Mouse (Mus musculus): Measurements from ENCODE around the gene Marveld3. TPM values are rescaled to one million over a fixed set of nuclear protein-coding genes. Genes with fewer than 3 reads are reported as not detected.
A peak's percentile ranks its signal among the peaks of the same experiment; 100 is the strongest.

Marveld3 gene
- polyA plus RNA-seq, 1 experiment from 2014 or later: 3.6 TPM

DNA sequence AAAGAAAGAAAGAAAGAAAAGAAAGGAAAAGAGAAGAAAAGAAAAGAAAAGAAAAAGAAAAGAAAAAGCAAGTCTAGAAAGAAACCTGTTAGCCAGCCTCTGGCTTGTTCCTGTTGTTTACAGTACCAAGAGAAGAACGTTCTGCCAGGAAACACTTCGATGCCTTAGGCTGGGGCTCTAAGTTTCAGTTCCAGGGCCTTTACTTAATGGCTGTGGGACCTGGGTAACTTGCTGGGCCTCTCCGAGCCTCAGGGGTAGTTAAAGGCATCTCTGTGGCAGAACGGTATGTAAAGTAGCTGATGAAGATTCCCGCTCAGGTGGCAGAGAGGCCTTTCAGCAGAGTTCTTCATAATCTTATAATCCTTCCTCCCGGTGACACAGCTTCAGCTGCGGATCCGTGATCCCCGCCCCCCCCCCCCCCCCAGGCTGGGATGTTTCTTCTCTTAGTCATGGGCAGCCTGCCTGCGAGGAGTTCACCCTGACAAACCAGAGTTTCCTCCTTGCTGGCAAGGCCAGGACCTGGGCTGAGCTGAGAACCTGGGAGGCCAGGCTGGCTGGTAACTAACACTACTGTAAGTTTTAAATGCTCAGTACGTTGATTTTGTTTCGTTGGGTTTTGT is 3.9 kb downstream of the Marveld3 start:
- 23% methylated on average over 12 of the region's 12 CpGs for WGBS
- H3K9me3 ChIP-seq (ENCODE audit: control insufficient read depth, low read length): no peaks in the 10 kb centered on the region
- peaks cover 27% of the 10 kb centered on the region for H3K27me3 ChIP-seq (replicated peaks; ENCODE audit: control insufficient read depth, insufficient read depth, low read length)
- no peak overlapping the region for H3K9ac ChIP-seq (ENCODE audit: low read length)
- no peak for ATAC-seq (replicated peaks; ENCODE audit: low FRiP score, low TSS enrichment, low read depth)
- H3K4me2 ChIP-seq (ENCODE audit: low read length): no peak overlapping the region
- H3K27ac ChIP-seq (ENCODE audit: low read depth): no peak overlapping the region
- H3K4me3 ChIP-seq (ENCODE audit: low read depth, low read length): no peak overlapping the region
- DNase-seq (ENCODE audit: low spot score): no peak
- no peaks in the 10 kb centered on the region for H3K36me3 ChIP-seq (ENCODE audit: control insufficient read depth, insufficient read depth, low read length)
- peaks cover 13% of the 10 kb centered on the region for H3K4me1 ChIP-seq (replicated peaks; ENCODE audit: control insufficient read depth, insufficient read depth, low read length)

DNA sequence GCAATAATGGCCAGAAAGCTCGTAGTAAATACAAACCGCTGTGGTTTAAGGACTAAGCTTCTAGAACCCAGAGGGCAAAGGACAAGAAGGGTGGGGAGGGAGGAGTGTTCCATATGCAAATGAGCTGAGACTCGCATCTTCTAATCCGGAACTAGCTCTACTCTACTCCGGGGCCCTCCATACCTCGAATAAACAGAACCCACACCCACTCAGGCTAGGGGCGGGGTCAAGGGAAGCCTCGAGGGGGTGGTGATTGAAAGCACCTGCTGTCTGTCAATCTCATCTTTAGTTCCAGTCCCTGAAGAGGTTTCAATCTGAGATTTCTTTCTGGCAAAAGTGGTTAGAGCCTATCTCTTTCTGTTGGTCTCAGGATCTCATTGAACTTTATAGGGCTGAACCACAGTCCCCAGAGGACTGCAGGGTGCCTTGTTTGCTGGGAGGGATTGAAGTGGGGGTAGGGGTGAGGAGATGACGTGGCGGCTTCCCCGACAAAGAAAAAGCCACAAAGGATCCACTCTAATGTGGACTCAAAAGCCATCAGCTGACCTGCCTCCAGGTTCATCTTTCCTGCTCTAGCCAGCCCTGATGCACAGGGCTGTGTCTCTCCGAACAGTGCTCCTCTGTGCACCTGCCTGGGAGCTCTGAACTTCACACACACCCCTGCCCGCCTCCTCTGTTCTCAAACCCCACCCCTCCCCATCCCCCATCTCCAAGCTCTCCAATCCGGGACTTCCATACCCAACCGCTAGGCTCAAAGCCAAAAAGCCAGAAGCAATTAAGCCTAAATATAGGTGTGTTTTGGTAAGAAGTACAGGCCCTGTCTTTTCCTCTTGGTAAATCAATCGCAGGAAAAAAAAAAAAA is 4.6 kb downstream of the Marveld3 start:
- H3K4me1 ChIP-seq (replicated peaks; ENCODE audit: control insufficient read depth, insufficient read depth, low read length): peaks cover 13% of the 10 kb centered on the region
- peak; percentile 47 for ATAC-seq (replicated peaks; ENCODE audit: low FRiP score, low TSS enrichment, low read depth)
- H3K4me3 ChIP-seq (ENCODE audit: low read depth, low read length): no peak overlapping the region
- no peak for DNase-seq (ENCODE audit: low spot score)
- 9% methylated on average over 16 of the region's 16 CpGs for whole genome bisulfite sequencing
- no peaks in the 10 kb centered on the region for H3K9me3 ChIP-seq (ENCODE audit: control insufficient read depth, low read length)
- H3K9ac ChIP-seq (ENCODE audit: low read length): no peak overlapping the region
- no peaks in the 10 kb centered on the region for H3K36me3 ChIP-seq (ENCODE audit: control insufficient read depth, insufficient read depth, low read length)
- H3K4me2 ChIP-seq (ENCODE audit: low read length): no peak overlapping the region
- no peak overlapping the region for H3K27ac ChIP-seq (ENCODE audit: low read depth)
- H3K27me3 ChIP-seq (replicated peaks; ENCODE audit: control insufficient read depth, insufficient read depth, low read length): peaks cover 19% of the 10 kb centered on the region

DNA sequence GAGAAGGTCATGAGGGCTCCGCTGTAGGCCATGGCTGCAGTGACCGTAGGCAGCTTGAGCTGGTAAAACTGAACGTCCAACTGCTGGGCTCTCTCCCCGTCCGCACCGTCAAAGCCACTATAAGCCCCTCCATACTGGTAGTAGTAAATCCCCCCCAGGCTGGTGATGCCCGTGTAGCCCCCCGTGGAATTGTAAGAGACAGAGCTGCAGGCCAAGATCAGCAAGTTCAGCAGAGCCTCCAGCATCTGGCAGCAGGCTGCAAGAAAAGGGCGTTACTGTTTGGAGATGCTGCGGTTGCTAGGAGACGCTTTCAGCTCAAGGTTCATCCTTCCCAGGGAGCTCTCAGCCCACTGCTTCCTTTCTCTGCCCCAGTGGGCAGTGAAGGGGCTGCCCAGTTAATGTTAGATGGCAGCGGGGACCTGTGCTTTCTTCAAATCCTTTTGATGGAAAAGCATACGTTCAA is 7.5 kb downstream of the Marveld3 start:
- WGBS: 45% methylated on average over 13 of the region's 13 CpGs
- Histone ChIP-seq H3K9me3 (ENCODE audit: control insufficient read depth, low read length) (no peaks in the 10 kb centered on the region), H3K27ac (ENCODE audit: low read depth) (no peak overlapping the region), H3K4me1 (replicated peaks; ENCODE audit: control insufficient read depth, insufficient read depth, low read length) (peaks cover 13% of the 10 kb centered on the region), H3K4me3 (ENCODE audit: low read depth, low read length) (no peak overlapping the region), H3K9ac (ENCODE audit: low read length) (no peak overlapping the region), H3K36me3 (ENCODE audit: control insufficient read depth, insufficient read depth, low read length) (no peaks in the 10 kb centered on the region), H3K27me3 (replicated peaks; ENCODE audit: control insufficient read depth, insufficient read depth, low read length) (no peaks in the 10 kb centered on the region), H3K4me2 (ENCODE audit: low read length) (no peak overlapping the region)
- DNase-seq (ENCODE audit: low spot score): no peak
- no peak for ATAC-seq (replicated peaks; ENCODE audit: low FRiP score, low TSS enrichment, low read depth)

DNA sequence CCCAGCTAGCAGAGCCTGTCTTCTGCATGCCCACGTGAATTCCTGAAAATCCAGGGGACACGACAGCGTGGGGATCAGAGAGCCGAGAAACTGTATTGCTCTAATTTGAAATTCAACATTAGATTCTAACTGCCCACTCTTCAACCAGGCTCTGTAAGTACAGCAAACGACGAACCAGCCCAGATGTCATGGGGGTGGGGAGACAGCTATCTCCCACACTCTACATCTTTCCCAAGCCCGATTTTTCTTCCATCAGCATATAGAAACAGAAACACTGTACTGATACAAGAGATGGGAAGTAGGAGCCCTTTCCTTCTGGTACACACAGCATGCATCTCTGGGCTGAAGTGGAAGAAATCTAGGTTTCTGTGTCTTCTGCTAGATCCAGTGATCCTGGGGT is 9.8 kb downstream of the Marveld3 start:
- Histone ChIP-seq H3K9ac (ENCODE audit: low read length) (no peak overlapping the region), H3K4me1 (replicated peaks; ENCODE audit: control insufficient read depth, insufficient read depth, low read length) (peaks cover 4% of the 10 kb centered on the region; the same call in 1 of the 2 replicates), H3K4me2 (ENCODE audit: low read length) (no peak overlapping the region), H3K36me3 (ENCODE audit: control insufficient read depth, insufficient read depth, low read length) (no peaks in the 10 kb centered on the region), H3K9me3 (ENCODE audit: control insufficient read depth, low read length) (no peaks in the 10 kb centered on the region), H3K27me3 (replicated peaks; ENCODE audit: control insufficient read depth, insufficient read depth, low read length) (peaks cover 20% of the 10 kb centered on the region), H3K4me3 (ENCODE audit: low read depth, low read length) (no peak overlapping the region), H3K27ac (ENCODE audit: low read depth) (no peak overlapping the region)
- no peak for DNase-seq (ENCODE audit: low spot score)
- WGBS: 74% methylated on average over 7 of the region's 7 CpGs
- ATAC-seq (replicated peaks; ENCODE audit: low FRiP score, low TSS enrichment, low read depth): no peak

DNA sequence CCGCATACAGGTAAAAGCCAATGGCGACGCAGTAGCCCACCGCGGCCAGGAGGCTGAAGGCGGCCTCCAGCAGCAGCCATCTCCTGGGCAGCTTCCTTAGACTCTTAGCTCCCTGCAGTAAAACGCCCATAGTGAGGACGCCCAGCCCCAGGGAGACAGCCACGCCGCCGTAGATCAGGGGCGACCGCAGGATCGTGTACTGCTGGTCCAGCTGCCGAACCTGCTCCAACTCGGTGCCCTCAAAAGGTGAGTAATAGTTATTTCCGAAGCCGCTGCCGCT is 13.8 kb downstream of the Marveld3 start:
- Histone ChIP-seq H3K9ac (ENCODE audit: low read length) (no peak overlapping the region), H3K9me3 (ENCODE audit: control insufficient read depth, low read length) (no peaks in the 10 kb centered on the region), H3K4me1 (replicated peaks; ENCODE audit: control insufficient read depth, insufficient read depth, low read length) (0 out of 2 replicates have a peak, but pooled peaks cover 3% of the 10 kb centered on the region), H3K27me3 (replicated peaks; ENCODE audit: control insufficient read depth, insufficient read depth, low read length) (peaks cover 28% of the 10 kb centered on the region), H3K4me3 (ENCODE audit: low read depth, low read length) (peak overlapping the region; percentile 5), H3K36me3 (ENCODE audit: control insufficient read depth, insufficient read depth, low read length) (0 out of 2 replicates have a peak, but pooled peaks cover 4% of the 10 kb centered on the region), H3K27ac (ENCODE audit: low read depth) (no peak overlapping the region), H3K4me2 (ENCODE audit: low read length) (peak overlapping the region; percentile 47)
- DNase-seq (ENCODE audit: low spot score) (no peak), ATAC-seq (replicated peaks; ENCODE audit: low FRiP score, low TSS enrichment, low read depth) (no peak)
- WGBS: 6% methylated on average over 19 of the region's 19 CpGs

DNA sequence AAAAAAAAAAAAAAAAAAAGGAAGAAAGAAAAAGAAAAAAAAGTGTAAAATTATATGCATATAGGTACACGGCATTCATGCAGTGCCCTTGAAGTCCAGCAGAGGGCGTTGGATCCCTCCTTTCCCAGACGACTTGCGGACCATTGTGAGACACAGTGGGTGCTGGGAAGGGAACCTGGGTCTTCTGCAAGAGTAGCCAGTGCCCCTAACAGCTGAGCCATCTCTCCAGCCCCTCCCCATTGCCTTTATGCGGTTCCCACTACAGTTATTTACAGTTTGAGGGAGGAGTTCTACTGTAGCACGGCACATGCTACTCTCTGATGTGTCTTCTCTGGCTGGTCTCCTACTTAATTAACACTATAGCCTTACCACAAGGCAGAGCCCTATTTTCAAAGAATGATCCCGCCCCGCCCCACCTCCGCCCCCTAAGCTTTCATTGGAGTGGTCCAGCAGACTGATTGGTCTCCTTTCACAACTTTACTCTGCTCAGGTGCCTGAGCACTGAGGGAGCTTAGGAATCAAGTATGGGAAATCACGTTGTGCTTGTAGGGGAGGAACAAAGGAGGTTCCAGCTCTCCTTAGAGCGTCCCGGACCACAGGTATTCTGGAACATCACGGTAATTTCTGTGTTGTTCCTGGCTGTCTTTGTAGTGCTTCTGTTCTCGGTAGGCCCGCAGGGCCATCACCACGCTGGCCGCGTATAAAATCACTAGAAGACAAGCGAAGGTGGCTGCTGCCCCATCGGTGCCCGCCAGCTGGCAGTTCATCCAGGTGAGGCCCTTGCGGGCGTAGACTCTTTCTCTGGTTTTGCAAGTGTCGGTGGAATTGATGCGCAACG is 14.3 kb downstream of the Marveld3 start:
- DNase-seq (ENCODE audit: low spot score) (no peak), ATAC-seq (replicated peaks; ENCODE audit: low FRiP score, low TSS enrichment, low read depth) (0 out of 2 replicates have a peak, but pooled peaks have one; percentile 25)
- H3K4me2 ChIP-seq (ENCODE audit: low read length): peak overlapping the region; percentile 47
- peaks cover 28% of the 10 kb centered on the region for H3K27me3 ChIP-seq (replicated peaks; ENCODE audit: control insufficient read depth, insufficient read depth, low read length)
- WGBS: 3% methylated on average over 26 of the region's 26 CpGs
- 0 out of 2 replicates have a peak, but pooled peaks cover 8% of the 10 kb centered on the region for H3K36me3 ChIP-seq (ENCODE audit: control insufficient read depth, insufficient read depth, low read length)
- peak overlapping the region; percentile 5 for H3K4me3 ChIP-seq (ENCODE audit: low read depth, low read length)
- no peak overlapping the region for H3K27ac ChIP-seq (ENCODE audit: low read depth)
- H3K9me3 ChIP-seq (ENCODE audit: control insufficient read depth, low read length): no peaks in the 10 kb centered on the region
- H3K4me1 ChIP-seq (replicated peaks; ENCODE audit: control insufficient read depth, insufficient read depth, low read length): 0 out of 2 replicates have a peak, but pooled peaks cover 3% of the 10 kb centered on the region
- no peak overlapping the region for H3K9ac ChIP-seq (ENCODE audit: low read length)

DNA sequence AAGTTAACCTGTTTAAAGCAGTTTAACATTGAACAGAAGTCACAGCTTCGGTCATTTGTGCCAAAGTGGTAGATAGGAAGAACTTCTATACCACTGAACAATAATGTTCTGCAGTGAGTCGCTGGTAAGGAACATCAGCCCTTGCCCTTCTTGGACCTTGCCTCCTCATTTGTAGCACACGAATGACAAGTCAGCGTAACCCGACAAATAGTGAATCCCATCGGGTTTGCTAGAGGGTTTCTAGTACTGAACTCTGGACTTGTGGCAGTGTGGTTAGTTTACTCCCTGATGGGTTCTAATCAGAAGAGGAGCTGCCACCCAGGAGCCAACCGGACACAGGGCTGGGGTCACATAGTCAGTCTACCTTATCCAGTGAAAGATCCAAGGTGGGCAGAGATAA is 15.7 kb downstream of the Marveld3 start:
- no peak overlapping the region for H3K4me2 ChIP-seq (ENCODE audit: low read length)
- H3K4me1 ChIP-seq (replicated peaks; ENCODE audit: control insufficient read depth, insufficient read depth, low read length): 0 out of 2 replicates have a peak, but pooled peaks cover 3% of the 10 kb centered on the region
- peaks cover 28% of the 10 kb centered on the region for H3K27me3 ChIP-seq (replicated peaks; ENCODE audit: control insufficient read depth, insufficient read depth, low read length)
- DNase-seq (ENCODE audit: low spot score): no peak
- WGBS: 90% methylated on average over 7 of the region's 7 CpGs
- no peak overlapping the region for H3K27ac ChIP-seq (ENCODE audit: low read depth)
- no peak for ATAC-seq (replicated peaks; ENCODE audit: low FRiP score, low TSS enrichment, low read depth)
- peaks cover 8% of the 10 kb centered on the region; the same call in 1 of the 2 replicates for H3K36me3 ChIP-seq (ENCODE audit: control insufficient read depth, insufficient read depth, low read length)
- no peak overlapping the region for H3K9ac ChIP-seq (ENCODE audit: low read length)
- H3K9me3 ChIP-seq (ENCODE audit: control insufficient read depth, low read length): no peaks in the 10 kb centered on the region
- H3K4me3 ChIP-seq (ENCODE audit: low read depth, low read length): no peak overlapping the region

DNA sequence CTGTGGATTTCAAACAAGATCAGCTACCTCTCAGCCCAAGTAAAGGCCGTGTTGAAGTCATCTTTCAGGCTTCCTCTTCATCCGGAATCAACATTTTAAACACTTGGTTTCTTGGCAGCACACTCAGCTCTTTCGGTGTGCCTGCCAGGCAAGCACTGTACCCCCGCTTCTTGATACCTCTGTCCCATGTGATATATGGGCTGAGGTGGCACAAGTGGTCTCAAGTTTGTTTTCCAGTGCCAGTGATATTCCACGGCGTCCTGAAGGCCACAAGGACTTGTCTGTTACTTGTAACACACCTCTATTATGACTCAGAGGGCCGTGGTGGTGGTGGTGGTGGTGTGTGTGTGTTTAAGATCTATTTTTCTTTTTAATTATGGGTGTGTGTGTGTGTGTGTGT is 16.3 kb downstream of the Marveld3 start:
- WGBS: 81% methylated on average over 7 of the region's 7 CpGs
- no peak overlapping the region for H3K27ac ChIP-seq (ENCODE audit: low read depth)
- no peak overlapping the region for H3K4me3 ChIP-seq (ENCODE audit: low read depth, low read length)

More for the DNA sequence above, 16.3 kb downstream of the Marveld3 start:
- H3K27me3 ChIP-seq (replicated peaks; ENCODE audit: control insufficient read depth, insufficient read depth, low read length): peaks cover 28% of the 10 kb centered on the region
- ATAC-seq (replicated peaks; ENCODE audit: low FRiP score, low TSS enrichment, low read depth): no peak
- H3K4me1 ChIP-seq (replicated peaks; ENCODE audit: control insufficient read depth, insufficient read depth, low read length): 0 out of 2 replicates have a peak, but pooled peaks cover 3% of the 10 kb centered on the region
- H3K4me2 ChIP-seq (ENCODE audit: low read length): no peak overlapping the region
- no peak for DNase-seq (ENCODE audit: low spot score)
- no peak overlapping the region for H3K9ac ChIP-seq (ENCODE audit: low read length)
- H3K9me3 ChIP-seq (ENCODE audit: control insufficient read depth, low read length): no peaks in the 10 kb centered on the region
- H3K36me3 ChIP-seq (ENCODE audit: control insufficient read depth, insufficient read depth, low read length): peaks cover 14% of the 10 kb centered on the region
